Mouse (Mus musculus) liver, embryonic 14.5 days (tissue): Measurements from ENCODE around the gene Zbtb3.

Experiments used
- CTCF ChIP-seq: IDR thresholded peaks from 2 replicates; pipeline ENCODE4 v1.5.1; 2016; ENCODE audit warnings: antibody characterized with exemption, low read depth, control low read depth
- EP300 ChIP-seq: IDR thresholded peaks from 2 replicates; pipeline ENCODE4 v1.6.1; 2016; ENCODE audit warnings: antibody characterized with exemption, low read depth

- TF ChIP-seq CTCF (no peak), EP300 (no peak)
Observed at GRCm38 (mm10) chr19:8822696-8823095, 20.3 kb downstream of the Zbtb3 start.
